25 mouse cellular contexts compared by ENCODE assay signal in genomic region chr10:128990129-128990850, GRCm38 (mm10). TPM values are rescaled to one million over a fixed set of nuclear protein-coding genes. Genes with fewer than 3 reads are reported as not detected.
DNase-seq lines count a peak whose midpoint lies in the region; ATAC-seq and TF ChIP-seq lines count a peak whose summit lies in the region.
"Not testable (repeated sequence)": the region's sequence is repeated elsewhere in the genome, so short reads cannot be mapped to it uniquely, and the experiment has no call there.
"Had no signal": no experiment of that assay in that cellular context is flagged by ENCODE, and none has a peak within 500 bp of the region (broad histone marks: within the 10 kb centered on the region; RNA-seq: fewer than 3 reads in every experiment).

No protein-coding gene starts in this region.

- WGBS in embryonic facial prominence, embryonic 15.5 days, result 61% methylated on average over 7 of the region's 10 CpGs
- WGBS in heart, embryonic 10.5 days, result 50% methylated on average over 7 of the region's 10 CpGs
- WGBS in hindbrain, postnatal 0 days, result 72% methylated on average over 6 of the region's 10 CpGs
- 54% methylated on average over 7 of the region's 10 CpGs for WGBS in lung, embryonic 14.5 days
- 73% methylated on average over 7 of the region's 10 CpGs for WGBS in midbrain, embryonic 13.5 days
- WGBS in stomach, embryonic 16.5 days, result 59% methylated on average over 7 of the region's 10 CpGs

- in situ Hi-C loops in Patski (cut with MboI; ENCODE audit: low pct_unique_long_range_greater_than_20kb), result not testable (repeated sequence)

- CTCF ChIA-PET in Patski (lab: Charles Lee), result interaction anchor here (1.3 kb wide), 1 partner anchor 9 kb away, joined by 4 read pairs; no protein-coding TSS in a partner anchor

- DNase-seq in Patski (ENCODE audit: low read depth, low spot score); hindbrain, postnatal 0 days (ENCODE audit: low spot score); lung, embryonic 14.5 days: not testable (repeated sequence)
- peak; percentile 6 for DNase-seq in heart, embryonic 10.5 days (ENCODE audit: low spot score)
- DNase-seq in thymus, postnatal 4 days, result peak; percentile 33

- not testable (repeated sequence) for H3K4me2 ChIP-seq in embryonic facial prominence, embryonic 15.5 days (replicated peaks); hindbrain, postnatal 0 days (ENCODE audit: low read depth, low read length); lung, embryonic 14.5 days; midbrain, embryonic 13.5 days (replicated peaks); stomach, embryonic 16.5 days (ENCODE audit: low read depth, low read length)

- H3K36me3 ChIP-seq in embryonic facial prominence, embryonic 15.5 days; heart, embryonic 10.5 days; hindbrain, postnatal 0 days (ENCODE audit: insufficient read depth, low read length); lung, embryonic 14.5 days (ENCODE audit: insufficient read depth); midbrain, embryonic 13.5 days; stomach, embryonic 16.5 days (ENCODE audit: control insufficient read depth, insufficient read depth, low read length): not testable (repeated sequence)

- H3K9me3 ChIP-seq in embryonic facial prominence, embryonic 15.5 days (replicated peaks); heart, embryonic 10.5 days; hindbrain, postnatal 0 days (ENCODE audit: low read length); lung, embryonic 14.5 days (ENCODE audit: low read depth, low read length); midbrain, embryonic 13.5 days; stomach, embryonic 16.5 days (replicated peaks; ENCODE audit: control insufficient read depth, low read length): not testable (repeated sequence)

- not testable (repeated sequence) for H3K27ac ChIP-seq in embryonic facial prominence, embryonic 15.5 days (replicated peaks); heart, embryonic 10.5 days; hindbrain, postnatal 0 days; lung, embryonic 14.5 days (ENCODE audit: low read depth); midbrain, embryonic 13.5 days; stomach, embryonic 16.5 days (ENCODE audit: low read length)

- POLR2A ChIA-PET in Patski (lab: Charles Lee), result not testable (repeated sequence)

- H3K4me1 ChIP-seq in embryonic facial prominence, embryonic 15.5 days; heart, embryonic 10.5 days; hindbrain, postnatal 0 days (ENCODE audit: insufficient read depth, low read length); lung, embryonic 14.5 days (ENCODE audit: insufficient read depth); midbrain, embryonic 13.5 days (replicated peaks); stomach, embryonic 16.5 days (ENCODE audit: control insufficient read depth, insufficient read depth, low read length): not testable (repeated sequence)

- H3K9ac ChIP-seq in embryonic facial prominence, embryonic 15.5 days; hindbrain, postnatal 0 days (replicated peaks; ENCODE audit: low read length); lung, embryonic 14.5 days; midbrain, embryonic 13.5 days (replicated peaks); stomach, embryonic 16.5 days (ENCODE audit: low read length): not testable (repeated sequence)

- ATAC-seq in Patski, result peak; percentile 92
- ATAC-seq in embryonic facial prominence, embryonic 15.5 days (ENCODE audit: insufficient number of reproducible peaks, low FRiP score, low TSS enrichment, low read depth), result 0 out of 2 replicates have a peak, but pooled peaks have one; percentile 19
- peak; percentile 74; the same call in 1 of the 2 replicates for ATAC-seq in hindbrain, postnatal 0 days
- ATAC-seq in lung, embryonic 14.5 days (ENCODE audit: insufficient read depth), result peak; percentile 65; the same call in 1 of the 2 replicates
- ATAC-seq in midbrain, embryonic 13.5 days, result peak; percentile 30; the same call in 1 of the 2 replicates
- peak; percentile 47; the same call in 1 of the 2 replicates for ATAC-seq in stomach, embryonic 16.5 days (ENCODE audit: insufficient read depth, low FRiP score)

- TF ChIP-seq CTCF in Patski (IDR thresholded peaks at IDR 0.05); hindbrain, postnatal 0 days (IDR thresholded peaks at IDR 0.05; ENCODE audit: low read depth); lung, embryonic 14.5 days (IDR thresholded peaks at IDR 0.05; ENCODE audit: low read depth): not testable (repeated sequence)

- not testable (repeated sequence) for H3K27me3 ChIP-seq in Patski; embryonic facial prominence, embryonic 15.5 days; heart, embryonic 10.5 days (ENCODE audit: insufficient read depth, poor library complexity, severe bottlenecking); hindbrain, postnatal 0 days (ENCODE audit: insufficient read depth, low read length); lung, embryonic 14.5 days (ENCODE audit: insufficient read depth, low read length); midbrain, embryonic 13.5 days; stomach, embryonic 16.5 days (ENCODE audit: control insufficient read depth, insufficient read depth, low read length)

- not testable (repeated sequence) for H3K4me3 ChIP-seq in embryonic facial prominence, embryonic 15.5 days (replicated peaks); heart, embryonic 10.5 days; hindbrain, postnatal 0 days (ENCODE audit: low read length); lung, embryonic 14.5 days (ENCODE audit: low read depth, low read length); midbrain, embryonic 13.5 days (replicated peaks); stomach, embryonic 16.5 days (replicated peaks; ENCODE audit: low read length)

RNA-seq across cellular contexts. Expression of gene Olfr9, which starts 1.1 kb away (rescaled TPM):
- not detected for polyA plus RNA-seq in Patski (2021)
- polyA plus RNA-seq in embryonic facial prominence, embryonic 15.5 days (2015; fragmentation: Nextera tagmentation; extraction: Ambion mirVana), result 0.05 TPM in 1 of 2 replicates, not detected in the other
- polyA plus RNA-seq in heart, embryonic 10.5 days (2016; fragmentation: Nextera tagmentation; extraction: Ambion mirVana), result not detected in 2 replicates
- not detected in 2 replicates for total RNA-seq in hindbrain, postnatal 0 days (2014; rRNA removed)
- polyA plus RNA-seq in hindbrain, postnatal 0 days (2015; fragmentation: Nextera tagmentation; extraction: Ambion mirVana), result not detected in 2 replicates
- not detected in 2 replicates for polyA plus RNA-seq in lung, embryonic 14.5 days (2014; fragmentation: Nextera tagmentation; extraction: Ambion mirVana)
- not detected in 2 replicates for polyA plus RNA-seq in midbrain, embryonic 13.5 days (2015; fragmentation: Nextera tagmentation; extraction: Ambion mirVana)
- polyA plus RNA-seq in stomach, embryonic 16.5 days (2015; fragmentation: Nextera tagmentation; extraction: Ambion mirVana), result not detected in 2 replicates
- total RNA-seq: adrenal gland, adult 2 months; adrenal gland, postnatal 4 days; gastrocnemius, adult 8-10 months; heart, postnatal 25 days; left cerebral cortex, adult 18-20 months; left cerebral cortex, postnatal 25 days had no signal
- polyA plus RNA-seq: adrenal gland, adult 2 months; embryonic facial prominence, embryonic 12.5 days; erythroblast, embryonic 14.5 days; forebrain, embryonic 14.5 days; gonadal fat pad, adult 2 months; heart, embryonic 12.5 days; hindbrain, embryonic 14.5 days; kidney, postnatal 0 days; large intestine, adult 2 months; limb, embryonic 13.5 days; liver, embryonic 12.5 days; urinary bladder, adult 2 months had no signal

RNA-seq across cellular contexts. Expression of gene Olfr763, which starts 20.3 kb away (rescaled TPM):
- not detected for polyA plus RNA-seq in Patski (2021)
- not detected in 2 replicates for polyA plus RNA-seq in embryonic facial prominence, embryonic 15.5 days (2015; fragmentation: Nextera tagmentation; extraction: Ambion mirVana)
- not detected in 2 replicates for polyA plus RNA-seq in heart, embryonic 10.5 days (2016; fragmentation: Nextera tagmentation; extraction: Ambion mirVana)
- not detected in 2 replicates for total RNA-seq in hindbrain, postnatal 0 days (2014; rRNA removed)
- not detected in 2 replicates for polyA plus RNA-seq in hindbrain, postnatal 0 days (2015; fragmentation: Nextera tagmentation; extraction: Ambion mirVana)
- not detected in 2 replicates for polyA plus RNA-seq in lung, embryonic 14.5 days (2014; fragmentation: Nextera tagmentation; extraction: Ambion mirVana)
- not detected in 2 replicates for polyA plus RNA-seq in midbrain, embryonic 13.5 days (2015; fragmentation: Nextera tagmentation; extraction: Ambion mirVana)
- polyA plus RNA-seq in stomach, embryonic 16.5 days (2015; fragmentation: Nextera tagmentation; extraction: Ambion mirVana), result not detected in 2 replicates
- total RNA-seq: adrenal gland, adult 2 months; adrenal gland, postnatal 4 days; gastrocnemius, adult 8-10 months; heart, postnatal 25 days; left cerebral cortex, adult 18-20 months; left cerebral cortex, postnatal 25 days had no signal
- polyA plus RNA-seq: adrenal gland, adult 2 months; embryonic facial prominence, embryonic 12.5 days; erythroblast, embryonic 14.5 days; forebrain, embryonic 14.5 days; gonadal fat pad, adult 2 months; heart, embryonic 12.5 days; hindbrain, embryonic 14.5 days; kidney, postnatal 0 days; large intestine, adult 2 months; limb, embryonic 13.5 days; liver, embryonic 12.5 days; urinary bladder, adult 2 months had no signal

RNA-seq across cellular contexts. Expression of gene Mettl7b, which starts 29.5 kb away (rescaled TPM):
- polyA plus RNA-seq in Patski (2021), result 6.1 TPM
- polyA plus RNA-seq in embryonic facial prominence, embryonic 15.5 days (2015; fragmentation: Nextera tagmentation; extraction: Ambion mirVana), result 0.26 and 0.31 TPM in 2 replicates
- polyA plus RNA-seq in heart, embryonic 10.5 days (2016; fragmentation: Nextera tagmentation; extraction: Ambion mirVana), result not detected in 2 replicates
- total RNA-seq in hindbrain, postnatal 0 days (2014; rRNA removed), result not detected in 2 replicates
- polyA plus RNA-seq in hindbrain, postnatal 0 days (2015; fragmentation: Nextera tagmentation; extraction: Ambion mirVana), result not detected in 2 replicates
- not detected in 2 replicates for polyA plus RNA-seq in lung, embryonic 14.5 days (2014; fragmentation: Nextera tagmentation; extraction: Ambion mirVana)
- polyA plus RNA-seq in midbrain, embryonic 13.5 days (2015; fragmentation: Nextera tagmentation; extraction: Ambion mirVana), result not detected in 2 replicates
- 3.4 and 3.6 TPM in 2 replicates for polyA plus RNA-seq in stomach, embryonic 16.5 days (2015; fragmentation: Nextera tagmentation; extraction: Ambion mirVana)
- total RNA-seq: heart, postnatal 25 days; left cerebral cortex, adult 18-20 months; left cerebral cortex, postnatal 25 days had no signal
- polyA plus RNA-seq: erythroblast, embryonic 14.5 days; forebrain, embryonic 14.5 days; heart, embryonic 12.5 days; hindbrain, embryonic 14.5 days; liver, embryonic 12.5 days had no signal

RNA-seq across cellular contexts. Expression of gene Olfr764-ps1, which starts 49.4 kb away (rescaled TPM):
- polyA plus RNA-seq in Patski (2021), result not detected
- polyA plus RNA-seq in embryonic facial prominence, embryonic 15.5 days (2015; fragmentation: Nextera tagmentation; extraction: Ambion mirVana), result not detected in 2 replicates
- not detected in 2 replicates for polyA plus RNA-seq in heart, embryonic 10.5 days (2016; fragmentation: Nextera tagmentation; extraction: Ambion mirVana)
- total RNA-seq in hindbrain, postnatal 0 days (2014; rRNA removed), result not detected in 2 replicates
- polyA plus RNA-seq in hindbrain, postnatal 0 days (2015; fragmentation: Nextera tagmentation; extraction: Ambion mirVana), result not detected in 2 replicates
- polyA plus RNA-seq in lung, embryonic 14.5 days (2014; fragmentation: Nextera tagmentation; extraction: Ambion mirVana), result not detected in 2 replicates
- polyA plus RNA-seq in midbrain, embryonic 13.5 days (2015; fragmentation: Nextera tagmentation; extraction: Ambion mirVana), result not detected in 2 replicates
- polyA plus RNA-seq in stomach, embryonic 16.5 days (2015; fragmentation: Nextera tagmentation; extraction: Ambion mirVana), result not detected in 2 replicates
- total RNA-seq: adrenal gland, adult 2 months; adrenal gland, postnatal 4 days; gastrocnemius, adult 8-10 months; heart, postnatal 25 days; left cerebral cortex, adult 18-20 months; left cerebral cortex, postnatal 25 days had no signal
- polyA plus RNA-seq: adrenal gland, adult 2 months; embryonic facial prominence, embryonic 12.5 days; erythroblast, embryonic 14.5 days; forebrain, embryonic 14.5 days; gonadal fat pad, adult 2 months; heart, embryonic 12.5 days; hindbrain, embryonic 14.5 days; kidney, postnatal 0 days; large intestine, adult 2 months; limb, embryonic 13.5 days; liver, embryonic 12.5 days; urinary bladder, adult 2 months had no signal

RNA-seq across cellular contexts. Expression of gene Itga7, which starts 56.7 kb away (rescaled TPM):
- 20.3 TPM for polyA plus RNA-seq in Patski (2021)
- 14.3 and 16.5 TPM in 2 replicates for polyA plus RNA-seq in embryonic facial prominence, embryonic 15.5 days (2015; fragmentation: Nextera tagmentation; extraction: Ambion mirVana)
- polyA plus RNA-seq in heart, embryonic 10.5 days (2016; fragmentation: Nextera tagmentation; extraction: Ambion mirVana), result 1.1 and 1.3 TPM in 2 replicates
- total RNA-seq in hindbrain, postnatal 0 days (2014; rRNA removed), result 29.0 and 30.6 TPM in 2 replicates
- 15.1 and 16.9 TPM in 2 replicates for polyA plus RNA-seq in hindbrain, postnatal 0 days (2015; fragmentation: Nextera tagmentation; extraction: Ambion mirVana)
- 1.5 and 2.1 TPM in 2 replicates for polyA plus RNA-seq in lung, embryonic 14.5 days (2014; fragmentation: Nextera tagmentation; extraction: Ambion mirVana)
- polyA plus RNA-seq in midbrain, embryonic 13.5 days (2015; fragmentation: Nextera tagmentation; extraction: Ambion mirVana), result 1.7 and 2.5 TPM in 2 replicates
- 7.9 and 12.4 TPM in 2 replicates for polyA plus RNA-seq in stomach, embryonic 16.5 days (2015; fragmentation: Nextera tagmentation; extraction: Ambion mirVana)
- polyA plus RNA-seq: erythroblast, embryonic 14.5 days had no signal

Comparison
In these comparisons a context has a peak if more than half of its experiments do, and no peak if none do; other contexts are left out.
1. ATAC-seq: peak in every context shown above with its lines; median percentile 92 in Patski; 74 in hindbrain, postnatal 0 days; 65 in lung, embryonic 14.5 days; 47 in stomach, embryonic 16.5 days; 30 in midbrain, embryonic 13.5 days; 19 in embryonic facial prominence, embryonic 15.5 days.